Mouse (Mus musculus) neutrophil, adult 65 days (primary cell): ENCODE results near the gene Hsd11b1. TPM values are rescaled to one million over a fixed set of nuclear protein-coding genes. Genes with fewer than 3 reads are reported as not detected.

Source experiments
- total RNA-seq: library from RNA; stranded (reverse); gene quantifications from 2 replicates; pipeline ENCODE4 v1.2.4, GENCODE M21; 2023

Hsd11b1 gene
- 131 and 143 TPM in 2 replicates for total RNA-seq

DNA sequence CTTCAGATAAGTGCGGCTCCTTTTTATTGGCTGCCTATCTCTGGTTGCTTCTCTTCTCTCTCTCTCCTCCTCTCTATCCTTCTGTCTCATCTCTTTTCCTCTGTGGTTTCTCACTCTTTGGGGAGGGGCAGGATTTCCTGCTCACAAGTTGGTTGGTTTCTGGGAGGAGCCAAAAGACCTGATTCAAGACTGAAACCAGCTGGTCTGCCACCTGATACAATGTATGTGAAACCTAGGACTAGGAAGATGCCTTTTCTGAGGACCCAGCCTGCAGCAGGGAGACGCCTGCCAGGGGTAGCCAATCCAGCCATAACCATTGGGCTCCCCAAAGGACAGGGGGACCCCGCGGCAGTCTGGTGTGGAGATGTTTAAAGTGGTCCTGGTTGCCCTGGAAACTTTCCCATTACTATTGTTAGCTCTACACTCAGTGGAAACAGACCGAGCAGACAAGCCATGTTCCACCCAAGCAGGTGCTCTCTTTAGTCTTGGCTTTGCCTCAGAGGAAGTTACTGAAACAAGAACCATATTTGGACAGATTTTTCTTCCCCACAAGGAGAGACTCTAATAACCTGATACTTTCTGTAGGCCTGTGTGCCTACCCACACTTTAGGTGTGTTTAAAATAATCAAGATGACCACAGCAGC lies at the start of gene Hsd11b1:
TSS of gene Hsd11b1 (minus strand) at position 121 of the 644 bp plus-strand sequence.

DNA sequence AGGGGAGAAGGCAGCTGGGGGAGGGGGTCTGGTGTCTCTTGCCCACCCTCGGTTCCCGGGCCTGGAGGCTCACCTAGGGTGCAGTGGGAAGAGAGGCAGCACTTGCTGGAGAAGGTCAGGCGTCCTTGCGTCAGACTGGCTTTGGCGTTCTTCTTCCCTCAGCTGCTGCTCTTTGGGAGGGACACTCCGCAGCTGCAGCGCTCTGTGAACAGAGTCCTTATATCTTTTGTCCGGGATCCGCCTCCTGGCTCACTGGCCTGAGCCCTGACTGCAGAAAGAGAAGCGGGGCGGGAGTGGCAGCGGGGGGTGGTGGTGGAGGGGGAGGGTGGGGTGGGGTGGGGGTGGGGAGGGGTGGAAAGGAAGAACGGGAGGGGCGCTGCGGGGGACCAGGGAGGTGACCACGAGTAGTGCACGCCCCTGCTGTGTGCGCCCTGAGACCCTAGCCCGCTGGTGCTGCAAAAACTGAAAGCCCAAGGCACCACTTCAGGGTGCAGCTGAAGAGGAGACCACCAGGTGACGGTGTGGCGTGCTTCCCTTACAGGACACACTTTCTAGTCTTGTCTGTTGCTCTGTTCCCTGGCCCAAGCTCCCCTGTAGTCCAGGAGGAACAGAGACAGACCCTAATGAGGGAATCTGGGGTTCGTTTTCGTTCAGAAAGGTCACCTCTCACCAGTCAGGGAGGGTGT lies 9.2 kb upstream of the Hsd11b1 start, which contains the start of gene G0s2:
TSS of gene G0s2 (minus strand) at position 302 of the 686 bp plus-strand sequence.

DNA sequence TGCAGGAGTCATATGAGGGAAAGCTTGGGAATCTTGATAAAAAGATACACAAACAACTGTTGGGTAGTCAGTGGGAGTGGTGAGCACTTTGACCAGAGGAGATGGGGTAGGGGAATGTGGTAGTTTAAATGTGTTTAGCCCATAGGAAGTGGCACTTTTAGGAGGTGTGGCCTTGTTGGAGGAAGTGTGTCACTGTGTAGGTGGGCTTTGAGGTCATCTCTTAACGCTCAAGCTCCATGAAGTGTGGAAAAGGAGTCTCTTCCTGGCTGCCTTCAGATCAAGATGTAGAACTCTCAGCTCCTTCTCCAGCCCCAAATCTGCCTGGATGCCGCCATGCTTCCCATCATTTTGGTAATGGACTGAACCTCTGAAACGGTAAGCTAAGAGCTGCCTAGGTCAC lies 56.4 kb downstream of the Hsd11b1 start, which contains the start of gene Lamb3:
TSS of gene Lamb3 (plus strand) at position 197 of the 400 bp plus-strand sequence.

DNA sequence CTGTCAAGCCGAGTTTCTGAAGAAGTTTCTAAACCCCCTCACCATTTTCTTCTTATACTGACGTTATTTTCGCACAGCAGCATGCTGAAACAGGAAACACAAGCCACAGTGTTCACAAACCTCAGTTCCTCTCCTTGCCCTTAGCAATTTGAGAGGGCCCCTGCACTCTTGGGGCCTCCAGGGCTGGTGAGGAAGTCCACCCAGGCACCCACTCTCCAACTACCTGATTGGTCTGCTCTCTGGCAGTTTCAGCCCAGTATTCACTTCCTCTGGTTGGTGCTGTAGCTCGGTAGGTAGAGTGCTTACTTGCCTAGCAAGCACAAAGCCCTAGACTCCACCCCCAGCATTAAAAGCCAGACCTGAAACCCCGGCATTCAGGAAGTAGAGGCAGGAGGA lies 62.5 kb downstream of the Hsd11b1 start, which contains the start of gene Traf3ip3:
TSS of gene Traf3ip3 (minus strand) at position 321 of the 396 bp plus-strand sequence.

Other genes with a start within 250 kb of the Hsd11b1 start
- gene Syt14, start 228.3 kb downstream of the Hsd11b1 start, total RNA-seq: not detected in 2 replicates
- gene Diexf, start 133.8 kb downstream of the Hsd11b1 start, total RNA-seq: 9.3 and 21.1 TPM in 2 replicates
- gene Irf6, start 111.0 kb downstream of the Hsd11b1 start, total RNA-seq: not detected in 2 replicates
- gene A130010J15Rik, start 96.0 kb downstream of the Hsd11b1 start, total RNA-seq: 1.4 and 1.8 TPM in 2 replicates
- gene Traf3ip3, start 62.4 kb downstream of the Hsd11b1 start, total RNA-seq: 239 and 258 TPM in 2 replicates
- gene Lamb3, start 56.4 kb downstream of the Hsd11b1 start, total RNA-seq: 10.3 and 16.6 TPM in 2 replicates
- gene G0s2, start 9.1 kb upstream of the Hsd11b1 start, total RNA-seq: 236 and 342 TPM in 2 replicates
- not detected in 2 replicates for gene Camk1g, start 106.2 kb upstream of the Hsd11b1 start, total RNA-seq